Mouse (Mus musculus) gastrocnemius, postnatal 4 days (tissue): ENCODE measurements around the gene Srgap1. TPM values are rescaled to one million over a fixed set of nuclear protein-coding genes. Genes with fewer than 3 reads are reported as not detected.

Experiments
- DNase-seq, 2 experiments: peaks; one replicate each; pipeline ENCODE4 v3.0.0; 2021 to 2022; ENCODE audit warnings: low spot score in 2 of 2, mixed read lengths in 2 of 2
- total RNA-seq, 2 experiments: library from RNA; stranded (reverse); gene quantifications; 2 replicates each; pipeline ENCODE4 v1.2.3; 2021

The Srgap1 gene
- total RNA-seq, 2 experiments from 2014 or later = 13.3 to 14.1 TPM

- no peak for DNase-seq
Observed at GRCm38 (mm10) chr10:121830335-121831307, 216.5 kb downstream of the Srgap1 start.

- no peak for DNase-seq
Observed at GRCm38 (mm10) chr10:121829800-121830303, 217.3 kb downstream of the Srgap1 start.

- no peak for DNase-seq
Observed at GRCm38 (mm10) chr10:121829034-121829433, 218.1 kb downstream of the Srgap1 start.

GRCm38 (mm10) chr10:121822674-121823073 is 224.4 kb downstream of the Srgap1 start:
- DNase-seq = no peak

- no peak for DNase-seq
Observed at GRCm38 (mm10) chr10:121820846-121821245, 226.3 kb downstream of the Srgap1 start.

- DNase-seq = no peak
Observed at GRCm38 (mm10) chr10:121817983-121818382, 229.1 kb downstream of the Srgap1 start.

GRCm38 (mm10) chr10:121807771-121808170 is 239.3 kb downstream of the Srgap1 start:
- DNase-seq = no peak

- peak in 1 of 2 experiments; percentile 7 for DNase-seq
Observed at GRCm38 (mm10) chr10:121806806-121807205, 240.3 kb downstream of the Srgap1 start.

GRCm38 (mm10) chr10:121805933-121806341 is 241.2 kb downstream of the Srgap1 start:
- DNase-seq = peak in 1 of 2 experiments; percentile 1

- DNase-seq = no peak
Observed at GRCm38 (mm10) chr10:121804551-121804950, 242.6 kb downstream of the Srgap1 start.

GRCm38 (mm10) chr10:121800041-121800440 is 247.1 kb downstream of the Srgap1 start:
- DNase-seq = no peak

GRCm38 (mm10) chr10:121796027-121796802 is 250.9 kb downstream of the Srgap1 start:
- DNase-seq = no peak

GRCm38 (mm10) chr10:121794486-121794885 is 252.6 kb downstream of the Srgap1 start:
- no peak for DNase-seq

GRCm38 (mm10) chr10:121792661-121793060 is 254.5 kb downstream of the Srgap1 start:
- DNase-seq = no peak

GRCm38 (mm10) chr10:121790078-121790477 is 257.0 kb downstream of the Srgap1 start:
- no peak for DNase-seq

- DNase-seq = no peak
Observed at GRCm38 (mm10) chr10:121788536-121788935, 258.6 kb downstream of the Srgap1 start.

- no peak for DNase-seq
Observed at GRCm38 (mm10) chr10:121781159-121781558, 266.0 kb downstream of the Srgap1 start.

- no peak for DNase-seq
Observed at GRCm38 (mm10) chr10:121775990-121776389, 271.1 kb downstream of the Srgap1 start.

GRCm38 (mm10) chr10:121773813-121774212 is 273.3 kb downstream of the Srgap1 start:
- no peak for DNase-seq

- no peak for DNase-seq
Observed at GRCm38 (mm10) chr10:121770624-121771577, 276.2 kb downstream of the Srgap1 start.
